Mouse (Mus musculus): ENCODE measurements around the gene 1700025G04Rik. TPM values are rescaled to one million over a fixed set of nuclear protein-coding genes. Genes with fewer than 3 reads are reported as not detected.
A peak's percentile ranks its signal among the peaks of the same experiment; 100 is the strongest.

Gene 1700025G04Rik
- polyA plus RNA-seq, 1 experiment from 2014 or later, result 17.6 TPM

DNA sequence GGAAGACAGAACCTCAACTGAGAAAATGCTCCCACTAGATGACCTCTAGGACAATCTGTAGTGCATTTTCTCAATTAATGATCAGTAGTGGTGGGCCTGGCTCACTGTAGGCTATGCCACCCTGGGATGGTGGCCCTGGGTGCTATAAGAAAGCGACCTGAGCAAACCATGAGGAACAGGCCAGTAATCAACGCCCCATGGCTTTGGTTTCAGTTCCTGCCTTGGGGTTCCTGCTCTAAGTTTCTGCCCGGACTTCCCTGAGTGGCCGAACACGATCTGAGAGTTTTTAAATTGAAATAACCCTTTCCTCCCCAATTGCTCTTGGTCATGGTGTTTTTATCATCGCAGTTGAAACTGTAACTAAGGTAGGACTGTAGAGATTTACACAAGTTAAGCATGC lies 69.1 kb downstream of the 1700025G04Rik start:
- no peak overlapping the region for H3K4me3 ChIP-seq
- no peak for DNase-seq (ENCODE audit: low spot score)
- WGBS, result 94% methylated on average over 6 of the region's 6 CpGs
- H3K27me3 ChIP-seq (ENCODE audit: low read depth, poor library complexity, severe bottlenecking), result no peaks in the 10 kb centered on the region
- H3K27ac ChIP-seq (replicated peaks), result no peak overlapping the region
- H3K4me1 ChIP-seq, result no peaks in the 10 kb centered on the region
- no peaks in the 10 kb centered on the region; the same call in 1 of the 2 replicates for H3K9me3 ChIP-seq (replicated peaks)
- peaks cover 8% of the 10 kb centered on the region for H3K36me3 ChIP-seq

DNA sequence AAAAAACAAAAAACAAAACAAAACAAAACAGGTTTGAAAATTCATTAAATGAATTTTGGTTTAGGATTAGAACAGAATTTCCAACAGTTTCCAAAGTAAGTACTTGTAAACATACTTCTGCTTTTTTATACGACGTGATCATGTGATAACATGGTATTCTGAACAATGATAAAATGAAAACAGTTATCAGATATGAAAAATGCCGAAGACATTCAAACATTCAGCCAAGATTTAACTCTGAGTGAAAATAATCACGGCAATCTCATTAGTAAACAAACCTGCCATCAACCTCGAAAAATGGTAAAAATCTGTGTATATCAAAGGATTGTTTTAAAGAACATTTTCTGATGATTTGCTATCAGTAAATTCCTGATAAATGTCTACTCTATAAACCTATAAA lies 69.9 kb downstream of the 1700025G04Rik start:
- no peaks in the 10 kb centered on the region; the same call in 1 of the 2 replicates for H3K9me3 ChIP-seq (replicated peaks)
- DNase-seq (ENCODE audit: low spot score), result no peak
- peaks cover 4% of the 10 kb centered on the region for H3K36me3 ChIP-seq
- H3K27ac ChIP-seq (replicated peaks), result no peak overlapping the region
- no peaks in the 10 kb centered on the region for H3K4me1 ChIP-seq
- WGBS, result 93% methylated on average over 5 of the region's 5 CpGs
- H3K4me3 ChIP-seq, result no peak overlapping the region
- H3K27me3 ChIP-seq (ENCODE audit: low read depth, poor library complexity, severe bottlenecking), result no peaks in the 10 kb centered on the region

DNA sequence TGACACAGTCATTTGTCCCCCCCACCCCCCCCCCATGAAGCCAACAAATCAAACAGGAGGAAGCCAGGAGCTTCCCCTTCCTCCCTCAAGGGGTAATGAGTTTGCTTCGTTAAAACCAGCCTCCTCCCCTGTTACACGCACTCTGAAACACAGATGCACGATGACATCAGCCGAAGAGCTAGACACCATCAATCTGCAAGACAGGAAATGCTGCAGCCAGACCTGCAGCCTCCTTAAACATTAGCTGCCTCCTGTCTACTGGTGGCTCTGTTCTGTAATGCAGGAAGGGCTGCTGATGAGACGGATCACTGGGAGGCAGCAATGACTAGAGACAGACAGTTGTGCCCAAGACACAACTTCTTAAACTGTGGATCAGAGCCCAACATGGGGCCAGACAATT lies 70.7 kb downstream of the 1700025G04Rik start:
- Histone ChIP-seq H3K9me3 (replicated peaks) (no peaks in the 10 kb centered on the region; the same call in 1 of the 2 replicates), H3K27ac (replicated peaks) (no peak overlapping the region), H3K27me3 (ENCODE audit: low read depth, poor library complexity, severe bottlenecking) (no peaks in the 10 kb centered on the region), H3K4me3 (no peak overlapping the region), H3K4me1 (no peaks in the 10 kb centered on the region), H3K36me3 (peaks cover 4% of the 10 kb centered on the region)
- WGBS, result 72% methylated on average over 5 of the region's 5 CpGs
- no peak for DNase-seq (ENCODE audit: low spot score)

DNA sequence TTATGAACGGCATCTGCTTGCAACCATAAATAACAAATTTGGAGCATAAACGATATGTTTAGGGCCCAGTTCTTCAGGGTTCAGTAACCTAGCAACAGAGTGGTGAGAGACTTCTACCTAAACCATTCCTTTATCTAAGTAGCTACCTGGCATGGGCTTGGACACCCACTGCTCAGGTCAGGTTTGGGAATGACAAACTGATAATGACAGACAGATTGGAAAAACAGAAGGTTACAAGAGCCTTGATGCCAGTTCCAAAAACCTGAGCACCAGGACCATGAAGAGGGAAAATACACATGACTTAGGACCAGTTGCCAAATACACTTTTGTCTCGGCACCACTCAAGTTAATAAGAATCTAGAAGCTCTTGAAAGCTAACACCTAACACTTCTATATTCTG lies 71.6 kb downstream of the 1700025G04Rik start:
- 90% methylated on average over 3 of the region's 3 CpGs for WGBS
- Histone ChIP-seq H3K27ac (replicated peaks) (no peak overlapping the region), H3K36me3 (peaks cover 4% of the 10 kb centered on the region), H3K4me3 (no peak overlapping the region), H3K27me3 (ENCODE audit: low read depth, poor library complexity, severe bottlenecking) (no peaks in the 10 kb centered on the region), H3K9me3 (replicated peaks) (no peaks in the 10 kb centered on the region; the same call in 1 of the 2 replicates), H3K4me1 (no peaks in the 10 kb centered on the region)
- DNase-seq (ENCODE audit: low spot score), result no peak

DNA sequence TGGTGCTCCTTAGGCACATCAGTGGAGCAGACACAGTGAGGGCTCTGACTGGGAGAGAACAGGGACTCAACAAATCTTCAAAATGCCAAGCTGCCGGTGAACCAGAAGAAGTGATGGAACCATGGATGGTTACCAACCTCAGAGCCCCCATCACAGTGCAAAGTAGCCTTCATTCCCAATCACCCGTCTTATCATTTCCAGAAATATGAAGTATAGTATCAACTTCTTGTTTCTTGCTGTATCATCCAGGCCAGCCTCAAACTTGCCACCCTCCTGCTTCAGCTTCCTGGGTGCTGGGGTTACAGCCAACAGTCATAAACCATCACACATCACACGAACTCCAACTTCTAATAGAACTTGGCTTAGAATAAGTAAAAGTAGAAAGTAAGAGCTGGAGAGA lies 73.3 kb downstream of the 1700025G04Rik start:
- H3K36me3 ChIP-seq, result no peaks in the 10 kb centered on the region
- H3K9me3 ChIP-seq (replicated peaks), result no peaks in the 10 kb centered on the region
- H3K4me3 ChIP-seq, result no peak overlapping the region
- no peaks in the 10 kb centered on the region for H3K4me1 ChIP-seq
- H3K27me3 ChIP-seq (ENCODE audit: low read depth, poor library complexity, severe bottlenecking), result no peaks in the 10 kb centered on the region
- no peak overlapping the region for H3K27ac ChIP-seq (replicated peaks)
- no peak for DNase-seq (ENCODE audit: low spot score)
- 87% methylated on average over 3 of the region's 3 CpGs for WGBS

DNA sequence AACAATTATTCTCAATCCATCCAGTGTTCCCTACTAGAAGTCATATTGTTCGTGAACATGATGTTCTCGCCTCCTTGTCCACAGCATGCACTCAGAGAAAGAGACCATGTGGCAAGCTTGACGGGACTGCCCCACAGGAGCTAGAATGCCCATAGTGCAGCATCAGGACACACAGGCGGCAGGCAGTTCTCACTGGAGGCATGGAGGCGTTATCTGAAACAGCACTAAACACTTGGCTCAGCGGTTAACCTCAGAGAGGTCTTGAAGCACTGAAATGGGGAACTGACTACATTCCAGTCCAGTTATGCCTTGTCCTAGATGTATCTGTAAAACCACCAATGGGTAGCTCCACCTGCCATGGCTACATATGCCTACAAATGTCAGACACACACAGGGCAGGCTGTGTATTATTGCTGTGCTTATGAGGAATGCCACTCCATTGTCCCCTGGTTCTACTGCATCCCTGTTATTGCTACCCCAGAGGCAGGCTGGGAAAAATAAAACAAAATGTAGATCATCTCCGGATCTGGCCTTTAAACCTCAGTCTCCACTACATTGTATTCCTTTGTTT lies 74.3 kb downstream of the 1700025G04Rik start:
- H3K27me3 ChIP-seq (ENCODE audit: low read depth, poor library complexity, severe bottlenecking), result no peaks in the 10 kb centered on the region
- H3K4me1 ChIP-seq, result no peaks in the 10 kb centered on the region
- WGBS, result 91% methylated on average over 7 of the region's 7 CpGs
- no peaks in the 10 kb centered on the region for H3K9me3 ChIP-seq (replicated peaks)
- H3K27ac ChIP-seq (replicated peaks), result no peak overlapping the region
- no peaks in the 10 kb centered on the region for H3K36me3 ChIP-seq
- DNase-seq (ENCODE audit: low spot score), result no peak
- no peak overlapping the region for H3K4me3 ChIP-seq

DNA sequence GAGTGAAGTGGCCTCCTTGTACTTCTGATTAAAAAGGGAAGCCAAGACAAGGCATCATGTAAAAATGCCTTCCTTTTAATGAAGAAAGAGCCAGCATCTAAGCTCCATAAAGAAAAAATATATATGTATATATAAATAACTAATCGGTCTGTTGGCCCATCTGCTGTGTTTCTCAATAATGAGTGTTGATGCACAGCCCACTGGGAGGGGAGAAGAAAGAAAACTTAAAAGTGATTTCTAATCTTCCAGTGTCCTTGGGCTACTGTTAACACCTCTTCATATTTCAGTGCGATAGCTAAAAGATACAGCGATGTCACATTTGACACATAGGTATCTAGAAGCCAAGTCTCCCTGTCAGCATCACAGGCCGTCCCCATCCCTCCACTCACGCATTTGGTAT lies 78.2 kb downstream of the 1700025G04Rik start:
- no peak overlapping the region for H3K27ac ChIP-seq (replicated peaks)
- peaks cover under 1% of the 10 kb centered on the region for H3K36me3 ChIP-seq
- no peak overlapping the region for H3K4me3 ChIP-seq
- no peak for DNase-seq (ENCODE audit: low spot score)
- no peaks in the 10 kb centered on the region for H3K9me3 ChIP-seq (replicated peaks)
- H3K27me3 ChIP-seq (ENCODE audit: low read depth, poor library complexity, severe bottlenecking), result no peaks in the 10 kb centered on the region
- WGBS, result 94% methylated on average over 5 of the region's 5 CpGs
- H3K4me1 ChIP-seq, result peaks cover 7% of the 10 kb centered on the region; the same call in 1 of the 2 replicates

DNA sequence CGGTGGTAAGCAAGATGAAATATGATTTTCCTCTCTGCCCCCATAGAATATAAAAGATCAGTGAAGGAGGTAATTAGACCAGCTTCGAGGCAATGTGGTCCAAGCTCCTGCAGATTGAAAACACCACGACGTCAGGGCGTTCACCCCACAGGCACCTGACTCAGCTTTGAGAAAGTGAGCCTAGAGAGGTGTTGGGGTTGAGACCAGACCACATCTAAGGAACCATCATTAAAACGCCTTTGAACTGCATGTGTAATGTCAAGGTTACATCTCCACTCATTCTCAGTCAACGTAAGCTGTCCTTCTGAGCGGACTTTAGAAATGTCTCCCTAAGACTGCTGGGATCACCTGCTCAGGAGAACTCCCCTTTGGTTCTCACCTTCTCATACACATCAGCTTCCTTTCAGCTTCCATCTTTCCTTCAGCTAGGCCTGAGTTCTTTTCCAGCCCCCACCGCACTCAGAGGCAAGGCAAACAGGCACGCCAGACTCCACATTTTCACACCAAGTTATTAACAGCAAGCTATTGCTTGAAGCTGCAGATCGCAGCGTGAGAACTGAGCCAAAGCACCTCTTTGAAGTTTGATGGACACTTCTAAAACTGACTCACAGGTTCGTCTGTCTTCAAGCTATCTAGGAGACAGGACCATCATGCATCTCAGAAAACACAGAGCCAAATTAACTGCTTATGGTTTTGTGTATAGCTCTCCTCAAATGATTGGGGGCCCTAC lies 79.5 kb downstream of the 1700025G04Rik start:
- Histone ChIP-seq H3K4me3 (no peak overlapping the region), H3K9me3 (replicated peaks) (no peaks in the 10 kb centered on the region), H3K36me3 (peaks cover 12% of the 10 kb centered on the region), H3K4me1 (peaks cover 7% of the 10 kb centered on the region; the same call in 1 of the 2 replicates), H3K27me3 (ENCODE audit: low read depth, poor library complexity, severe bottlenecking) (no peaks in the 10 kb centered on the region), H3K27ac (replicated peaks) (no peak overlapping the region)
- WGBS, result 90% methylated on average over 13 of the region's 13 CpGs
- no peak for DNase-seq (ENCODE audit: low spot score)

DNA sequence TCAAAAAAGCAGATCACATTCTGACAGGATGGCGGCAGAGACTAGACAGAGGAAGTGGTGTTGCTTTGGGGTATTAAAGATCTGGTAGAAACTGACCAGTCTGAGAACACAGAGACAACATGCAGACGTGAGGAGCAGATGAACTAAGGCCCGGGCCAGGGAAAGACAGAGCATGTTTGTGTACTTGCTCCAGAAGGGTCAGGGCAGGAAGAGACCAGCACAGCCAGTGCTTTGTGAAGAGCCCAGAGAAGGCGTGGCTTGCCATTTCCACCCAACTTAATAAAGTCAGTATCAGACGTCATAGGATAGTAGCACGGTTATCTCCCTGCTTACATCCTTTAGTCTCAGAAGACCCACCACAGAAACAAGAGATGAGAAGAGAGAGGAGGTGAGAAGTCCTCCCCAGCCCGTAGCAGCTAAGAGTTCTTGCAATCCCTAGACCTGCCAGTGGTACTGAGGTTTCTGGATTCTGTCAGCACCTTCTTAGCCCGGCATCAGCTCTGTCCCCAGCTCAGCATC lies 81.4 kb downstream of the 1700025G04Rik start:
- no peak for DNase-seq (ENCODE audit: low spot score)
- no peak overlapping the region for H3K27ac ChIP-seq (replicated peaks)
- 69% methylated on average over 8 of the region's 8 CpGs for WGBS
- H3K27me3 ChIP-seq (ENCODE audit: low read depth, poor library complexity, severe bottlenecking), result no peaks in the 10 kb centered on the region
- peaks cover 17% of the 10 kb centered on the region for H3K36me3 ChIP-seq
- H3K9me3 ChIP-seq (replicated peaks), result no peaks in the 10 kb centered on the region
- no peak overlapping the region for H3K4me3 ChIP-seq
- peaks cover 7% of the 10 kb centered on the region; the same call in 1 of the 2 replicates for H3K4me1 ChIP-seq

DNA sequence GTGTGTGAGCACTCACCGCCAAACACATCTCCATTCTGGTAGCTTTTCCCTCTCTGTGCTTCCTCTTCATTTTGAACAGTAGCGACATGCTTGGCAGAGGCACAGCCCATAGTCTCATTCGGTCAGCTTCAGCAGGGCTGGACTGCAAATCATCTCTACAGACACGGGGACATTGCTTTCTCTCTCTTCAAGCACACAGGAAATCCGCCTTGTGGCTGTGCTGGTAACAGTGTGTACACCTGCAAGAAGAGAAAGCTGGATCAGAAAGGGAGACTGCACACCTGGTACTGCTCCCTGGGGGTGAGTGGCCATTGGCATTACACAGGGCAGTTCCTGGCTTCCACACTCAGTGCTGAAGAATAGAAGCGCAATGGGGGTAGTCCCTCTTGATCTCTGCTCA lies 83.4 kb downstream of the 1700025G04Rik start:
- Histone ChIP-seq H3K4me1 (peaks cover 7% of the 10 kb centered on the region; the same call in 1 of the 2 replicates), H3K27me3 (ENCODE audit: low read depth, poor library complexity, severe bottlenecking) (no peaks in the 10 kb centered on the region), H3K36me3 (peaks cover 17% of the 10 kb centered on the region), H3K27ac (replicated peaks) (0 out of 2 replicates have a peak overlapping the region, but pooled peaks have one; percentile 17), H3K4me3 (no peak overlapping the region), H3K9me3 (replicated peaks) (no peaks in the 10 kb centered on the region)
- no peak for DNase-seq (ENCODE audit: low spot score)
- WGBS, result 93% methylated on average over 6 of the region's 6 CpGs

DNA sequence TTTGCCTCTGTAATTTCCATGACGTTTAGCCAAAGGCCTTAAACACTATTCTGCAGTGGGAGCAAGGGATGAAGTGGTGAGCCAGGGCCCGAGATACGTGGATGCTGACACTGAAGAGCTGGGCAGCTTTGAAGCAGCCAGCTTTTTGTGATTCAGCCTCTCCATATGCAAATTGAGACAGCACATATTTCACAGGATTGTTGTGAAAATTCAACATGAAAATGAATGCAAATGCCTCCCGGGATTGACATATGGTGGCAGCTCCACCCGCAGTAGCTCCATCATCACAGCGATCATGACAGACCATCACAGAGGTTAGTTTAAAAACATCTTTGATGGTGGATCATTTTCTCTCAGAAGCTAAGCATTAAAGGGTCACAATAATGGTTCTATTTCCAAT lies 85.4 kb downstream of the 1700025G04Rik start:
- H3K4me3 ChIP-seq, result no peak overlapping the region
- WGBS, result 90% methylated on average over 6 of the region's 6 CpGs
- no peak for DNase-seq (ENCODE audit: low spot score)
- no peaks in the 10 kb centered on the region for H3K27me3 ChIP-seq (ENCODE audit: low read depth, poor library complexity, severe bottlenecking)
- no peak overlapping the region for H3K27ac ChIP-seq (replicated peaks)
- H3K36me3 ChIP-seq, result peaks cover 17% of the 10 kb centered on the region
- peaks cover 7% of the 10 kb centered on the region; the same call in 1 of the 2 replicates for H3K4me1 ChIP-seq
- no peaks in the 10 kb centered on the region for H3K9me3 ChIP-seq (replicated peaks)

DNA sequence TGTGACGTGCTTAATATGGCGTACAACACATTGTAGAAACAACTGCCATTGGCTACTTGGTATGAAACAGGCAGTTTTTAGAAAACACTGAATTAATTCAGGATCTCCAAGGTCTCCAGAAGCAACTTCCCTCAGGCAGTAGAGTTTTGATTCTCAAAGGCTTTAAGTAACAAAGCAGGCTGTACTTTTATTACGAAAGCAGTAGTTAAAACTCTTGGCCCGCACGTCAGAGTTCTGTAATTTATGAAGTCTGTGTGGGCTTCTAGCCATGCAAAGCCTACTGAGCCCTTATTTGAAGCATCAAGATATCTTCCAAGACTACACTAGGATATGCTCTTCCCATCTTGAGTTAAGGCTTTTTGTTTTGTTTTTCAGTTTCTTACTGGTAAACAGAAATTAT lies 89.5 kb downstream of the 1700025G04Rik start:
- no peak for DNase-seq (ENCODE audit: low spot score)
- Histone ChIP-seq H3K4me1 (no peaks in the 10 kb centered on the region; the same call in 1 of the 2 replicates), H3K9me3 (replicated peaks) (no peaks in the 10 kb centered on the region), H3K27ac (replicated peaks) (no peak overlapping the region), H3K36me3 (peaks cover 9% of the 10 kb centered on the region; the same call in 1 of the 2 replicates), H3K4me3 (no peak overlapping the region), H3K27me3 (ENCODE audit: low read depth, poor library complexity, severe bottlenecking) (no peaks in the 10 kb centered on the region)
- 93% methylated on average over 5 of the region's 5 CpGs for WGBS

DNA sequence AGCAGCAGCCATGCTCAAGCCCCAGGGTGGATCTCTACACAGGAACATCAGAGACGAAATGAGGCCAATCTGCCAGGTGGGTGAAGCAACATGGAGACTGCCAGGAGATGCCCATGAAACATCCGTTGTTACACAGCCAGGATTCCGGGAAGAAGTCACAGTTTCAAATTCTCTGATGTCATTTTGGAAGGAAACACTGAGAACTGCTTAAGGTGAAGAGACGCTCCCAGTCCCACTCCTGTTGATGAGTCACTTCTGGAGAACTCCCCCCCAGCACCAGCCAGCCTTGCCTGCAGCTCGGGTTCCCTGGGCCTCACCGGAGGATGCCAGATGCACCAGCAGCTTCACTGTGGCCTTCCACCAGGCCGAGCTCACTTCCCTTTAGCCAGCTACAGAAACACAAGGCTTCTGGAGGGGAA lies 90.5 kb downstream of the 1700025G04Rik start:
- no peak overlapping the region for H3K27ac ChIP-seq (replicated peaks)
- H3K4me3 ChIP-seq, result no peak overlapping the region
- no peaks in the 10 kb centered on the region; the same call in 1 of the 2 replicates for H3K4me1 ChIP-seq
- H3K27me3 ChIP-seq (ENCODE audit: low read depth, poor library complexity, severe bottlenecking), result no peaks in the 10 kb centered on the region
- DNase-seq (ENCODE audit: low spot score), result no peak
- WGBS, result 84% methylated on average over 7 of the region's 7 CpGs
- H3K36me3 ChIP-seq, result 0 out of 2 replicates have a peak, but pooled peaks cover 4% of the 10 kb centered on the region
- H3K9me3 ChIP-seq (replicated peaks), result no peaks in the 10 kb centered on the region
